Mouse (Mus musculus) ES-E14 (cell line): ENCODE data around the gene 6030445D17Rik. TPM values are rescaled to one million over a fixed set of nuclear protein-coding genes. Genes with fewer than 3 reads are reported as not detected.

ENCODE experiments used
- DNase-seq: peaks from one replicate; pipeline ENCODE4 v3.0.0-alpha.2; 2013; ENCODE audit warnings: low read depth, low spot score
- H3K27ac ChIP-seq: 2 replicates; pipeline ENCODE4 v1.5.1; 2012; ENCODE audit warnings: low read depth, mild to moderate bottlenecking, low read length, moderate library complexity, mixed read lengths; ENCODE audit not compliant: poor library complexity, insufficient read depth, severe bottlenecking
- H3K36me3 ChIP-seq: 2 replicates; pipeline ENCODE4 v1.6.1; 2012; ENCODE audit warnings: mild to moderate bottlenecking, low read length, moderate library complexity, mixed read lengths; ENCODE audit not compliant: control insufficient read depth, poor library complexity, insufficient read depth, severe bottlenecking
- H3K4me1 ChIP-seq, 2 experiments: fragments of 150-350 bp in 1 of 2; sonication (generic) in 1 of 2; 2 replicates each; pipeline ENCODE4 v1.6.1; 2012; ENCODE audit warnings: low read length in 2 of 2, mild to moderate bottlenecking in 1 of 2, mixed read lengths in 1 of 2; ENCODE audit not compliant: control insufficient read depth in 2 of 2, insufficient read depth in 2 of 2, poor library complexity in 1 of 2
- H3K4me3 ChIP-seq, 2 experiments: fragments of 150-350 bp in 1 of 2; sonication (generic) in 1 of 2; 2 replicates each; pipeline ENCODE4 v1.5.1; 2012; ENCODE audit warnings: low read length in 2 of 2, low read depth in 1 of 2, mild to moderate bottlenecking in 1 of 2, mixed read lengths in 1 of 2; ENCODE audit not compliant: insufficient read depth in 1 of 2, poor library complexity in 1 of 2, severe bottlenecking in 1 of 2
- H3K9ac ChIP-seq: 2 replicates; pipeline ENCODE4 v1.6.1; 2012; ENCODE audit warnings: low read depth, mild to moderate bottlenecking, low read length, mixed read lengths; ENCODE audit not compliant: poor library complexity, insufficient read depth, severe bottlenecking
- H3K9me3 ChIP-seq: fragments of 150-350 bp; sonication (generic); 2 replicates; pipeline ENCODE4 v1.6.1; 2012; ENCODE audit warnings: low read depth, mild to moderate bottlenecking, low read length; ENCODE audit not compliant: control insufficient read depth, insufficient read depth
- CHD2 ChIP-seq: IDR thresholded peaks from 2 replicates; pipeline ENCODE4 v1.6.1; 2014; ENCODE audit warnings: mild to moderate bottlenecking, low read depth, low read length, inconsistent platforms
- HCFC1 ChIP-seq: IDR thresholded peaks from 2 replicates; pipeline ENCODE4 v1.6.1; 2012; ENCODE audit warnings: low read length, inconsistent platforms, borderline replicate concordance; ENCODE audit not compliant: insufficient read depth
- MAFK ChIP-seq: IDR thresholded peaks from 2 replicates; pipeline ENCODE4 v1.6.1; 2014; ENCODE audit warnings: mild to moderate bottlenecking, low read depth, low read length, inconsistent platforms; ENCODE audit not compliant: insufficient read depth
- ZC3H11A ChIP-seq: IDR thresholded peaks from 2 replicates; pipeline ENCODE4 v1.6.1; 2012; ENCODE audit warnings: low read depth, mild to moderate bottlenecking, inconsistent platforms, low read length, borderline replicate concordance
- ZNF384 ChIP-seq: IDR thresholded peaks from 2 replicates; pipeline ENCODE4 v1.6.1; 2012; ENCODE audit warnings: low read depth, low read length, inconsistent platforms
- in situ Hi-C, 2 experiments: fragments of 600-800 bp; cut with MboI; formaldehyde crosslinking; loops; one replicate each; pipeline ENCODE4 v1.15.1; 2025; ENCODE audit warnings: low sequenced_read_pairs in 2 of 2, inconsistent platforms in 1 of 2; ENCODE audit not compliant: unreplicated experiment in 2 of 2
- total RNA-seq: library from RNA; depleted of rRNA; stranded (reverse); fragments of 300-350 nt; gene quantifications from 2 replicates; pipeline ENCODE4 v1.2.3, GENCODE M21; 2012

Gene 6030445D17Rik
- total RNA-seq, 1 experiment, result 0.89 TPM

DNA sequence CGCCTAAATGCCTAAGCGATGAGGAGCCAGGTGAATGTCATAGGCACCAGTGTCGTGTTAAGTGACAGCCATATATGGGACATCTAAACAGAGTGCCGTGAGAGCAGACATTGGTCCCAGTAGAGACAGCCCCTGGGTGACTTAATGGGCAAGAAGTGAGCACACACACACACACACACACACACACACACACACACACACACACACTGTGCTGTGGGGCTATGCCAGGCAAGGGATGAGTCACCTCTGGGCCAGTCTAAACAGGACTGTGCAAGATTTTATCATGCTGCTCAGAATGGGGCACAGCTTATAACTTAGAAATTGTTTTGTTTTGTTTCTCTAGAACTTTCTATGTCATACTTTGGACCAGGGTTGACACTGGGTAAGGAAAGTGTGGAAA is 28.0 kb upstream of the 6030445D17Rik start:
- in situ Hi-C loops, result no loop called here
- H3K27ac ChIP-seq, result no peak overlapping the region
- H3K9ac ChIP-seq, result no peak overlapping the region
- H3K9me3 ChIP-seq, result no peaks in the 10 kb centered on the region
- no peak overlapping the region for H3K4me3 ChIP-seq
- DNase-seq, result no peak
- no peak for TF ChIP-seq ZC3H11A
- TF ChIP-seq HCFC1, result no peak
- TF ChIP-seq CHD2, result no peak
- TF ChIP-seq ZNF384, result no peak
- no peak for TF ChIP-seq MAFK
- H3K36me3 ChIP-seq, result no peaks in the 10 kb centered on the region
- peaks cover 0 to 10% of the 10 kb centered on the region in 2 experiments; a peak in 1 of 4 replicates for H3K4me1 ChIP-seq

GRCm38 (mm10) chr4:136439106-136439505 is 22.9 kb upstream of the 6030445D17Rik start:
- DNase-seq, result no peak
- Histone ChIP-seq H3K9me3 (no peaks in the 10 kb centered on the region), H3K27ac (no peak overlapping the region), H3K4me3 (no peak overlapping the region), H3K4me1 (0 out of 4 replicates have a peak, but pooled peaks cover 0 to 3% of the 10 kb centered on the region in 2 experiments), H3K9ac (no peak overlapping the region), H3K36me3 (no peaks in the 10 kb centered on the region)
- no peak for TF ChIP-seq ZC3H11A
- TF ChIP-seq CHD2, result no peak
- TF ChIP-seq HCFC1, result no peak
- TF ChIP-seq ZNF384, result no peak
- no peak for TF ChIP-seq MAFK
- in situ Hi-C loops, result no loop called here

DNA sequence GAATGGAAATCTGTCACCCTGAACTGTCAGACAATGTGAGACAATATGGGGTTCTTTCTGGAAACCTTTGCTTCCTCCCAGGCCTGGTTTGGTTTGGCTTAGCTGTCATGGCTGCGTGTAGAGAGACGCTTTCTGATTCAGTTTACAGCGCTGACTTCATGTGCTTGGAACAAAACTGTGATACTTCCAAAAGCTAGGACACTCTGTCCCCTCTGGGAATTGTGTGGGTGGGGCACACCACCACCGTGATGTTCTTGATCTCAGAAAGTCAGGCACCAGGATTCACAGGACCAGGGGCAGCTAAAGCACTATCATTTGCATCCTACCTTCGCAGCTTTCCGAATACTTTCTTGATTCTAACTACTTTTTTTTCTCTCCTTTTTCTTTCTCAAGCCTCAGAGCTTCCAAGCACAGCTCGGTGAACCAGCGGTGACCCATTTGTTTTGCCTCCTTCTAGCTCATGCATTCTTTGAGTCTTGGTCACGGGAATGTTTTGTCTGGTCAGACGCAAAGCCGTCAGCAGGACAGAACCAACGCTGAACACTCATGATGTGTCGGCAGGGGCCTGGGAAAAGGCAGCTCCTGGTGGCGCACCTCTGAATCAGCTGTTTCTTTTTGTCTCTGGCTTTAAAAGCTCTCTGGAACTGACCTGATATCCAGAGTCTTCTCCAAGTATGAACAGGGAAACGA is 20.6 kb upstream of the 6030445D17Rik start:
- no peak overlapping the region for H3K9ac ChIP-seq
- in situ Hi-C loops, result no loop called here
- no peak for DNase-seq
- H3K27ac ChIP-seq, result no peak overlapping the region
- TF ChIP-seq MAFK, result no peak
- no peak for TF ChIP-seq HCFC1
- no peak for TF ChIP-seq ZC3H11A
- TF ChIP-seq CHD2, result no peak
- no peak for TF ChIP-seq ZNF384
- peaks cover 0 to 9% of the 10 kb centered on the region in 2 experiments; a peak in 1 of 4 replicates for H3K4me1 ChIP-seq
- H3K9me3 ChIP-seq, result no peaks in the 10 kb centered on the region
- no peaks in the 10 kb centered on the region for H3K36me3 ChIP-seq
- H3K4me3 ChIP-seq, result no peak overlapping the region

DNA sequence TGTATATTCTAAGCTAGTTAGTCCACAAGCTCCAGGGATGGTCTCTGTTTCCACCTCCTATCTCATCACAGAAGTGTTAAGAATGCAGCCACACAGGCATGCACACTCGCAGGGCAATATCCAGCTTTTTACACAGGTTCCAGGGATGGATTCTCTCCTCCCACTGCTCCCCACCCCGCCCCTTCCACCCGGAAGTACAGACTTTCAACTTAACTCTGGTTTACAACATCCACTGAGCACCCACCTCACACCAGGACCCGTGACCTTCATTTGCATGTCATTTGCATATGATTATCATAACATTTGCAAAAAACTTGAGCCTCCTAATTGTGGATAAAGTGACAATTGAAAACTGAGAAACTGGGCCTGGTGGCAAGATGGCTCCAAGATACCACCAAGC is 17.5 kb upstream of the 6030445D17Rik start:
- no peak for DNase-seq
- H3K4me1 ChIP-seq, result peaks cover 0 to 6% of the 10 kb centered on the region in 2 experiments; a peak in 1 of 4 replicates
- H3K27ac ChIP-seq, result no peak overlapping the region
- no peaks in the 10 kb centered on the region for H3K36me3 ChIP-seq
- in situ Hi-C loops, result no loop called here
- no peak for TF ChIP-seq MAFK
- no peak for TF ChIP-seq CHD2
- TF ChIP-seq ZNF384, result no peak
- no peak for TF ChIP-seq ZC3H11A
- TF ChIP-seq HCFC1, result no peak
- no peak overlapping the region for H3K4me3 ChIP-seq
- no peak overlapping the region for H3K9ac ChIP-seq
- H3K9me3 ChIP-seq, result no peaks in the 10 kb centered on the region
